Mouse (Mus musculus): ENCODE data around the gene Il31ra. TPM values are rescaled to one million over a fixed set of nuclear protein-coding genes. Genes with fewer than 3 reads are reported as not detected.

Il31ra gene
- polyA plus RNA-seq, 1 experiment from 2014 or later = not detected

DNA sequence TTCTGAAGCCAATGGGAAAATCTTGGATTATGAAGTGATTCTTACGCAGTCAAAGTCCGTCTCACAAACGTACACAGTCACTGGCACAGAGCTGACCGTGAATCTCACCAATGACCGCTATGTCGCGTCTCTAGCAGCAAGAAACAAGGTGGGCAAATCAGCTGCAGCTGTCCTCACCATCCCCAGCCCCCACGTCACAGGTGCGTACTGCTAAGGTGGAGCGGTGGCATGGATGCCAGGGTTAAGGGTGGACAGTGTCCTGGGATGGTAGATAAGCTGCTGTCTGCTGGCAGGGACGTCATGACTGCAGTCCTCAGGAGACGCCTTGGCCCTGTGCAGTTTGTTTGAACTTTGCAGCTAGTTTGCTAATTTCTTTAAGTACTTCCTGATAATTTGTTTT lies 99.6 kb downstream of the Il31ra start:
- Histone ChIP-seq H3K9me3 (no peaks in the 10 kb centered on the region), H3K4me3 (no peak overlapping the region), H3K36me3 (replicated peaks) (peaks cover 86% of the 10 kb centered on the region), H3K27ac (replicated peaks) (no peak overlapping the region), H3K27me3 (replicated peaks; ENCODE audit: low read depth, poor library complexity, severe bottlenecking) (no peaks in the 10 kb centered on the region), H3K4me1 (no peaks in the 10 kb centered on the region)
- WGBS = 91% methylated on average over 12 of the region's 12 CpGs
- DNase-seq (ENCODE audit: low spot score) = no peak

DNA sequence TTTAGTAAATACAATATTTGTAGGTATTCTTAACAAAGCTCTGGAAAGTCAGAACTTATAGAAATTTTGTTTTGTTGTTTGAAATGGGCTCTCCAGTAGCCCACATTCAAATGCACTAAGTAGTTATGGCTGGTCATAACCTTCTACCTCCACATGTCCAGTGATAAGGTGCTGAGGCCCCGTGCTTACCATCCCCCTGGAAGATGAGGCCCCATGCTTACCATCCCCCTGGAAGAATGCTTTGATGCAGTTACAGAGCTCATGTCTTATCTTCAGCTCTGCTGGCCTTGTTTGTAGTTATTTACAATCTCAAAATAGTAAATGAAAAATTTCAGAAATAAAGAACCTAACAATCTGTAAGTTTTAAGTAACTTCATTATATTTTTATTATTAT lies 101.9 kb downstream of the Il31ra start:
- Histone ChIP-seq H3K4me1 (no peaks in the 10 kb centered on the region), H3K27me3 (replicated peaks; ENCODE audit: low read depth, poor library complexity, severe bottlenecking) (no peaks in the 10 kb centered on the region), H3K27ac (replicated peaks) (no peak overlapping the region), H3K9me3 (no peaks in the 10 kb centered on the region), H3K4me3 (no peak overlapping the region), H3K36me3 (replicated peaks) (peaks cover 74% of the 10 kb centered on the region)
- WGBS = 92% methylated on average over 1 of the region's 1 CpGs
- DNase-seq (ENCODE audit: low spot score) = no peak

DNA sequence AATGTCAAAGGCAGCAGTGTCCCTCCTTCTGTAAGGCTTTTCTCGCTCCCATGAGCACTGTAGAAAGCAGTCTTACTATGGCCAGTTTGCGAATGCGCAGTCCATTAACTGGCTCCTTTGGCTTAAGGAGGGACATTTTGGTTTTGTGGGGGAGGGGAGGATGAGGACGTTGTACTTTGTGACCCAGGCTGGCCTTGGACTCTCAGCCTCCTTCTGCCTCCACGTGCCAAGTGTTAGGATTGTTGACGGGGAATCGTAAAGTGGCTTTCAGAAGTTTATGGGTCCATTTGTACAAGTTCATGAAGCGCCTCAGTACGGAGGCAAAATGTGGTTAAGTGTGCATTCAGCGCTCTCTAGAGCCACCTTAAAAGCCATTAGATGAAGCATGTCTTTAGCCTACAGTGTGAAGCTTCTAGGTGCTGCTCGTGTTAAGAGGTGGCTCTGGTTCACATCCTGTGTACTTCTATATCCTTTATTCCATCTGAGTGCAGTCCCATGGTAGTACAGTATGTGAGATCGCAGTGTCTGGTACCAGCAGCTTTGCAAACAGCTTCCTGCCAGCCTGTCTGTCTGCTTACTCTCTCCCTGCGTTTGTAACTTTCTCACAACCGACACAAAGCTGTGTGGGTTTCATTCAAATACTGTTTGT lies 102.4 kb downstream of the Il31ra start:
- no peaks in the 10 kb centered on the region for H3K27me3 ChIP-seq (replicated peaks; ENCODE audit: low read depth, poor library complexity, severe bottlenecking)
- no peaks in the 10 kb centered on the region for H3K9me3 ChIP-seq
- H3K36me3 ChIP-seq (replicated peaks) = peaks cover 73% of the 10 kb centered on the region
- 91% methylated on average over 14 of the region's 14 CpGs for WGBS
- no peak overlapping the region for H3K27ac ChIP-seq (replicated peaks)
- no peaks in the 10 kb centered on the region for H3K4me1 ChIP-seq
- DNase-seq (ENCODE audit: low spot score) = no peak
- no peak overlapping the region for H3K4me3 ChIP-seq

DNA sequence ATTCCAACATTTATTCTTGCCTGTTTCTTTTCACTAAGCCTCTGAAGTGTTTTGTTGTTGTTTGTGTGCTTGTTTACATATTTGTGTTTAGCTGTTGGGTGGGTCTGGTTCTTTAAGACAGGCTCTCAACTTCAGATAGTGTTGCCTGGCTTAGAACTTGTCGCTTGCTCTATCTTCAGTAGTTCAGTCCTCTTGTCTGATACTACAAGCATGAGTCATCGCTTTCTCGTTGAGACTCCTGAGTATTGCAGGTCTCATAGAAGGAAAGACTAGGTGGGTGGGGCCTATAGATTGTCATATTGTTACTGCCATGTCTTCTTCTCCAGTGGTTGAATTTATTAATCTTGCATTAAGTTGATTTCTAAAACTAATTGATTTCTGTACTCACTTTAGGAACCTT lies 104.1 kb downstream of the Il31ra start:
- Histone ChIP-seq H3K36me3 (replicated peaks) (peaks cover 73% of the 10 kb centered on the region), H3K4me1 (no peaks in the 10 kb centered on the region), H3K27me3 (replicated peaks; ENCODE audit: low read depth, poor library complexity, severe bottlenecking) (no peaks in the 10 kb centered on the region), H3K4me3 (no peak overlapping the region), H3K9me3 (0 out of 2 replicates have a peak, but pooled peaks cover 3% of the 10 kb centered on the region), H3K27ac (replicated peaks) (no peak overlapping the region)
- WGBS = 96% methylated on average over 3 of the region's 3 CpGs
- no peak for DNase-seq (ENCODE audit: low spot score)

DNA sequence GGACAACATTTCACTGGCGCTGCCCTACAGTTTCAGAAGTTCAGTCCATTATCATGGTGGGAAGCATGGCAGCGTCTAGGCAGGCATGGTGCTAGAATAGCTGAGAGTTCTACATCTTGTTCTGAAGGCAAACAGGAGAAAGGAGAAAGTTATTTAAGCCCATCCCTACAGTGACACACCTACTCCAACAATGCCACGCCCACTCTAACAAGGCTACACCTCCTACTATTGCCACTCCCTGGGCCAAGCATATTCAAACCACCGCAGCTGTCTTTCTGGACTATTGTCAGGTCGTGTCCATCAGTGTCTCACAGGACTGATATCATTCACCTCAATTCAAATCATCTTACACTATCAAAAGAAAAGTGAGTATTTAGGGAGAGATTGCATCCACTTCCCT lies 107.5 kb downstream of the Il31ra start:
- WGBS = 93% methylated on average over 5 of the region's 5 CpGs
- DNase-seq (ENCODE audit: low spot score) = no peak
- no peaks in the 10 kb centered on the region for H3K27me3 ChIP-seq (replicated peaks; ENCODE audit: low read depth, poor library complexity, severe bottlenecking)
- no peak overlapping the region for H3K27ac ChIP-seq (replicated peaks)
- no peaks in the 10 kb centered on the region for H3K4me1 ChIP-seq
- peaks cover 87% of the 10 kb centered on the region for H3K36me3 ChIP-seq (replicated peaks)
- H3K4me3 ChIP-seq = no peak overlapping the region
- 0 out of 2 replicates have a peak, but pooled peaks cover 3% of the 10 kb centered on the region for H3K9me3 ChIP-seq

DNA sequence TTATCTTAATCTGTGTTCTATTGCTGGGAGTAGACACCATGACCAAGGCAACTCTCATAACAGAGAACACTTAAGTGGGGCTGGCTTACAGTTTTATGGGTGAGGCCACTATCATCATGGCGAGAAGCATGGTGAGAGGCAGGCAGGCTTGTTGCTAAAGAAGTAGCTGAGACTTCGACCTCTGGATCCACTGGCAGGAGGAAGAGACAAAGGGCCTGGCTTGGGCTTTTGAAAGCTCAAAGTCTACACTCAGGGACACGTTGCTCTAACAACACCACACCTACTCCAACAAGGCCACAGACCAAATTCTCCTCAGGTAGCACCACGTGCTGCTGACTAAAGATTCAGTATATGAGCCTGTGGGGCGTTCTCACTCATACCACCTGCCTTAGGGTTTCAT lies 107.9 kb downstream of the Il31ra start:
- Histone ChIP-seq H3K27ac (replicated peaks) (no peak overlapping the region), H3K4me1 (no peaks in the 10 kb centered on the region), H3K36me3 (replicated peaks) (peaks cover 87% of the 10 kb centered on the region), H3K27me3 (replicated peaks; ENCODE audit: low read depth, poor library complexity, severe bottlenecking) (no peaks in the 10 kb centered on the region), H3K9me3 (0 out of 2 replicates have a peak, but pooled peaks cover 3% of the 10 kb centered on the region), H3K4me3 (no peak overlapping the region)
- no peak for DNase-seq (ENCODE audit: low spot score)
- WGBS = 93% methylated on average over 5 of the region's 5 CpGs

DNA sequence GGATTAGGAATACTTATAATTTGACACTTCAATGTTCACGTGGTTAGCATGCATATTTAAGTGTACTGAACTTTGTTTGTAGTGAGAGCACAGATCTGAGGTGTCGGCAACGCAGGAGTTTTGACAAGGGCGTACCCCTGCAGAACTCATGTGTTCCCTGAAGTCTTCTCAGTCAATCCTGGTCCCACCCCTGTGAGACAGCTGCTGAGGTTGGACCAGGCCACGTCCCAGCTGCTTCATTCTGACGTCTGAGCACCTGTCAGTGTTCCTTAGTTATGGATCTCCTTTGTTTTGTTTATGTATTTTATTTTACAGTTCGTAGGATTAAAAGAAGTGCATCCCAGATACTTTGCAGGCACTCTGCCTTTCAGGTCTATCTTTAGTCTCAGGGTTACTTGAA lies 111.1 kb downstream of the Il31ra start:
- Histone ChIP-seq H3K36me3 (replicated peaks) (peaks cover 75% of the 10 kb centered on the region), H3K9me3 (0 out of 2 replicates have a peak, but pooled peaks cover 3% of the 10 kb centered on the region), H3K27me3 (replicated peaks; ENCODE audit: low read depth, poor library complexity, severe bottlenecking) (no peaks in the 10 kb centered on the region), H3K27ac (replicated peaks) (no peak overlapping the region), H3K4me1 (no peaks in the 10 kb centered on the region), H3K4me3 (no peak overlapping the region)
- 90% methylated on average over 7 of the region's 7 CpGs for WGBS
- no peak for DNase-seq (ENCODE audit: low spot score)

DNA sequence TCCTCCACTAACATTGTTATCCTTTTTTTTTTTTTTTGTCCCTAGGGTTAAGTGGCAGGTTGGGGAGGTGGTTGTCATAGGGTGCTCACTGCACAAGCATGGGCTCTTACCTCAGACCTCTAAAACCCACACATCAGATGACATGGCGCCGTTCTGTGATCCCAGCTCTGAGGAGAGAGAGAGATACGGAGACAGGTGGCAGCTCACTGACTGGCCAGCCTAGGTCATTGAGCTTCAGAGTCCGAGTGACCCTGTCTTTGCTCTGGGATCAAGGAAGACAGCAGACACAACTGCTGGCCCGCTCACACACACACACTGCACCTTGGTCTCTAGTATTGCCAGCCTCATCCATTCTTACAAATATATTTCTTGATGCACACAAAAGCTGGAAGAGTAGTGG lies 111.6 kb downstream of the Il31ra start:
- Histone ChIP-seq H3K27ac (replicated peaks) (no peak overlapping the region), H3K4me3 (no peak overlapping the region), H3K4me1 (no peaks in the 10 kb centered on the region), H3K9me3 (0 out of 2 replicates have a peak, but pooled peaks cover 3% of the 10 kb centered on the region), H3K36me3 (replicated peaks) (peaks cover 77% of the 10 kb centered on the region), H3K27me3 (replicated peaks; ENCODE audit: low read depth, poor library complexity, severe bottlenecking) (no peaks in the 10 kb centered on the region)
- DNase-seq (ENCODE audit: low spot score) = no peak
- WGBS = 90% methylated on average over 5 of the region's 5 CpGs

DNA sequence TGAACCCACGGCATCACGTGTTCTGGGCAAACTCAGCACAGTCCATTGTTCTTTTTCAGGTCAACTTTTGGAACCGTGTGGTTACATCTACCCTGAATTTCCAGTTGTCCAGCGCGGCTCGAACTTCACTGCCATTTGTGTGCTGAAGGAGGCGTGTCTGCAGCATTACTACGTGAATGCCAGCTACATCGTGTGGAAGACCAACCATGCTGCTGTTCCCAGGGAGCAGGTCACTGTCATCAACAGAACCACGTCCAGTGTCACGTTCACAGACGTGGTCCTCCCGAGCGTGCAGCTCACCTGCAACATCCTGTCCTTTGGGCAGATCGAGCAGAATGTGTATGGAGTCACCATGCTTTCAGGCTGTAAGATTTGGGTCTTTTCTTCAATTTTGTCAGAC lies 114.2 kb downstream of the Il31ra start:
- H3K4me1 ChIP-seq = no peaks in the 10 kb centered on the region
- H3K27me3 ChIP-seq (replicated peaks; ENCODE audit: low read depth, poor library complexity, severe bottlenecking) = no peaks in the 10 kb centered on the region
- no peak overlapping the region for H3K4me3 ChIP-seq
- H3K27ac ChIP-seq (replicated peaks) = no peak overlapping the region
- DNase-seq (ENCODE audit: low spot score) = no peak
- H3K9me3 ChIP-seq = no peaks in the 10 kb centered on the region
- H3K36me3 ChIP-seq (replicated peaks) = peaks cover 73% of the 10 kb centered on the region
- WGBS = 92% methylated on average over 15 of the region's 15 CpGs

DNA sequence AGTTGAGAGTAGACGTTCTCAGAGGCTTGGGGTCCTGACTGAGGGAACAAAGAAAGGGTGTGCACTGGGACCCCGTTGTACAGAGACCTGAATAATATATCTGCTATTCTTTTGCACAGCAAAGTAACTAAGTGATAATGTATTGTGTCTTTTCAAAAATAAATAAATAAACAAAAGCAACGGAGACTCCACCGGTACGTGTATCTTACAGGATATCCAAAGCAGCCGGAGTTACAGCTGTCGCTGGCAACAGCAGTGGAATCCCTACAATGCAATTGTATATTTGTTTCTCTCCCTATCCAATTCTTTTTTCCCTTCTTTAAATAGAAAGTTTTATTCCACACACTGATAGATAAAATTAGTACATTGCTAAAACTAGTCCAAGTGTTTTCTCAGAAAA lies 115.1 kb downstream of the Il31ra start:
- WGBS = 89% methylated on average over 7 of the region's 7 CpGs
- Histone ChIP-seq H3K27me3 (replicated peaks; ENCODE audit: low read depth, poor library complexity, severe bottlenecking) (no peaks in the 10 kb centered on the region), H3K4me1 (no peaks in the 10 kb centered on the region), H3K27ac (replicated peaks) (no peak overlapping the region), H3K36me3 (replicated peaks) (peaks cover 64% of the 10 kb centered on the region), H3K4me3 (no peak overlapping the region), H3K9me3 (no peaks in the 10 kb centered on the region)
- no peak for DNase-seq (ENCODE audit: low spot score)

DNA sequence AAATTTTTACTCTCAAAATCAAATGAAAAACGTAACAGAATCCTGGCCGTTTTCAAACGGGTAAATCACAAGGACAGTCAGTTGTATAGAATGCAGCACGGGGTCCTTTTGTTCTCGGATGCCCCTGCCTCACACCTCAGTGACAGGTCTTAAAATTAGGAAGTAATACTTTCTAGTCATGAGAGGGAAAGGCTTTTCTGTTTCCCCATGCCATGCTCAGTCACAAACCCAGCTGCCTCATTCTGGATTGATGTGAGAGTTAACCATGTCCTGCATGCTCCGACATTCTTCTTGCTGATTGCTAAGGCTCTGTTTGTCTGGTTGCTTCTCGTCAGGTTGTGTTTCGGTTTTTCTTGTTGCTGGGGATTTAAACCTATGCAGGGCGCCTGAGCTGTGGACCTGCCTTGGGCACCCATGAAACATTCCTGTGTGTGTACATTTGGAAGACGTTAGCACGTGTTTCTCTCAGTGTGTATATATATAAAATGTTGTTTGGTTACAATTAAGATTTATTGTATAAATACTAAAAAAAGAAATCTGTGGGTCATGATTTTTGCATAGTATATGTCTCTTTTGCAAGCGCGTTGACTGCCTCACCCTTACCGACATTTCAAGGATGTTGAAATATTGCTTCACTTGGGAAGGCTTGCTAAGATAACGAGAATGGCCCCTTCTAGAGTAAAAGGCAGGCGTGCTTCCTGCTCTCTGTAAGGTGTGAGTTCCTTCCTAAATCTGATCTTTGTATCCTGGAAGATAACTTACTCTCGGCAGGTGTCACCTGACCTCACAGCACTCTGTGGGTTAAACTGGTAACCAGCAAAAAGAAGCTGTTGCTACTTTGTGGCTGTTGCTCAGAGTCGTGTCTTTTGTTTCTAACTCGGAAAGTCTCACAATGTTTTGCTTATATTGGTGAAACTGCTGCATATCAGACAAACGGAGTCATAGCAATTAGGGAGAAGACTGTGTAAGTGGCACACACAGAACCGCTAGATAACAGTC lies 120.1 kb downstream of the Il31ra start:
- H3K9me3 ChIP-seq = no peaks in the 10 kb centered on the region
- 87% methylated on average over 21 of the region's 21 CpGs for WGBS
- H3K4me3 ChIP-seq = no peak overlapping the region
- H3K27me3 ChIP-seq (replicated peaks; ENCODE audit: low read depth, poor library complexity, severe bottlenecking) = no peaks in the 10 kb centered on the region
- DNase-seq (ENCODE audit: low spot score) = no peak
- H3K4me1 ChIP-seq = peaks cover 14% of the 10 kb centered on the region
- no peak overlapping the region for H3K27ac ChIP-seq (replicated peaks)
- H3K36me3 ChIP-seq (replicated peaks) = peaks cover 21% of the 10 kb centered on the region

DNA sequence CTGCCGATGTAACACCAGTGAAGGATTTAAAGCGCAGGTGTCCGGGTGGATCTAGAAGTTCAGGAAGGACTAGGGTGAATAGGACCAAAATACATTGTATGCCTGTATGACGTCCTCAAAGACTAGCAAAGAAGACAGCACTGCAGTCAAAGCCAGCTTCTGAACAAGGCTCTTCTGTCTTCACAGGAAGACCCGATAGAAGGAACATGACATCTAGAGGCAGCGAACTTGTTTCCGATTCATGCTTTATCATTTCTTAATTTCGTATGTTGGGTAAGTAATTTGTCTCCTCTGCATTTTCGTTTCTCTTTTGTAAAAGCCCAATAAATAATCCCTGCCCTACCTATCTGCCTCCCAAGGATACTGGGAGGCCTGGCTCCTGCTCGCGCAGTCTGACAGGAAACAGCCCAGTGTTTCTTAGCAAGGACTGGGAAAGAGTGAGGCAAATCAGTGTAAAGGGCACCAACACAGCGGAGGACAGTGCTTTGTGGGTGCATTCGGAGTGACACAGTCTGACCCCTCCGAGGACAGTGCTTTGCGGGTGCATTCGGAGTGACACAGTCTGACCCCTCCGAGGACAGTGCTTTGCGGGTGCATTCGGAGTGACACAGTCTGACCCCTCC lies 121.6 kb downstream of the Il31ra start:
- 88% methylated on average over 19 of the region's 19 CpGs for WGBS
- H3K27ac ChIP-seq (replicated peaks) = no peak overlapping the region
- peaks cover 14% of the 10 kb centered on the region for H3K4me1 ChIP-seq
- no peak for DNase-seq (ENCODE audit: low spot score)
- H3K27me3 ChIP-seq (replicated peaks; ENCODE audit: low read depth, poor library complexity, severe bottlenecking) = no peaks in the 10 kb centered on the region
- H3K9me3 ChIP-seq = no peaks in the 10 kb centered on the region
- peaks cover 21% of the 10 kb centered on the region for H3K36me3 ChIP-seq (replicated peaks)
- H3K4me3 ChIP-seq = no peak overlapping the region

All from embryonic facial prominence, embryonic 10.5 days (tissue).